8 mouse cellular contexts compared by ENCODE assay signal in genomic region chr13:83604785-83605184, GRCm38 (mm10).
DNase-seq lines count a peak whose midpoint lies in the region; ATAC-seq lines count a peak whose summit lies in the region.

No protein-coding gene starts in this region.

- H3K9me3 ChIP-seq in heart, embryonic 11.5 days (replicated peaks; ENCODE audit: control insufficient read depth, low read length): no peaks in the 10 kb centered on the region
- no peaks in the 10 kb centered on the region for H3K9me3 ChIP-seq in forebrain, embryonic 16.5 days (ENCODE audit: control insufficient read depth, low read length)
- H3K9me3 ChIP-seq in midbrain, embryonic 14.5 days (ENCODE audit: control insufficient read depth, low read length): no peaks in the 10 kb centered on the region
- H3K9me3 ChIP-seq in intestine, embryonic 16.5 days (ENCODE audit: control insufficient read depth, low read length): no peaks in the 10 kb centered on the region

- H3K36me3 ChIP-seq in heart, embryonic 11.5 days (ENCODE audit: control insufficient read depth, insufficient read depth, low read length): no peaks in the 10 kb centered on the region
- no peaks in the 10 kb centered on the region for H3K36me3 ChIP-seq in forebrain, embryonic 16.5 days (ENCODE audit: control insufficient read depth, insufficient read depth)
- H3K36me3 ChIP-seq in midbrain, embryonic 14.5 days (ENCODE audit: control insufficient read depth, insufficient read depth, low read length): no peaks in the 10 kb centered on the region
- no peaks in the 10 kb centered on the region for H3K36me3 ChIP-seq in intestine, embryonic 16.5 days (ENCODE audit: control insufficient read depth, insufficient read depth, low read length)

- H3K4me3 ChIP-seq in heart, embryonic 11.5 days (ENCODE audit: low read depth, low read length): no peak overlapping the region
- no peak overlapping the region for H3K4me3 ChIP-seq in forebrain, embryonic 16.5 days (replicated peaks; ENCODE audit: low read length)
- H3K4me3 ChIP-seq in midbrain, embryonic 14.5 days (replicated peaks; ENCODE audit: low read depth, low read length): no peak overlapping the region
- no peak overlapping the region for H3K4me3 ChIP-seq in intestine, embryonic 16.5 days (ENCODE audit: low read length)

- peak overlapping the region; percentile 85 for H3K27ac ChIP-seq in heart, embryonic 11.5 days (ENCODE audit: low read depth, low read length)
- H3K27ac ChIP-seq in forebrain, embryonic 16.5 days (ENCODE audit: low read length): no peak overlapping the region
- 0 out of 2 replicates have a peak overlapping the region, but pooled peaks have one; percentile 37 for H3K27ac ChIP-seq in midbrain, embryonic 14.5 days (replicated peaks; ENCODE audit: low read depth, low read length)
- no peak overlapping the region for H3K27ac ChIP-seq in intestine, embryonic 16.5 days (ENCODE audit: low read length)

- H3K27me3 ChIP-seq in heart, embryonic 11.5 days (ENCODE audit: control insufficient read depth, insufficient read depth, low read length): no peaks in the 10 kb centered on the region
- no peaks in the 10 kb centered on the region for H3K27me3 ChIP-seq in forebrain, embryonic 16.5 days (replicated peaks; ENCODE audit: control insufficient read depth, insufficient read depth, low read length)
- H3K27me3 ChIP-seq in midbrain, embryonic 14.5 days (ENCODE audit: control insufficient read depth, insufficient read depth, low read length): no peaks in the 10 kb centered on the region
- H3K27me3 ChIP-seq in intestine, embryonic 16.5 days (replicated peaks; ENCODE audit: control insufficient read depth, insufficient read depth, low read length): no peaks in the 10 kb centered on the region

- no peak for ATAC-seq in heart, embryonic 11.5 days (replicated peaks; ENCODE audit: insufficient number of reproducible peaks, low FRiP score, low TSS enrichment)
- ATAC-seq in forebrain, embryonic 16.5 days: peak; percentile 29
- peak; percentile 49; the same call in 1 of the 2 replicates for ATAC-seq in midbrain, embryonic 14.5 days (ENCODE audit: low FRiP score, low TSS enrichment)
- ATAC-seq in activated CD4-positive, CD25-positive, alpha-beta regulatory T cell, adult 4 months: no peak
- ATAC-seq in intestine, embryonic 16.5 days: no peak

- H3K4me1 ChIP-seq in heart, embryonic 11.5 days (ENCODE audit: control insufficient read depth, insufficient read depth, low read length): peaks cover 12% of the 10 kb centered on the region
- peaks cover 24% of the 10 kb centered on the region for H3K4me1 ChIP-seq in forebrain, embryonic 16.5 days (replicated peaks; ENCODE audit: control insufficient read depth, insufficient read depth, low read length)
- peaks cover 18% of the 10 kb centered on the region for H3K4me1 ChIP-seq in midbrain, embryonic 14.5 days (ENCODE audit: control insufficient read depth, insufficient read depth, low read length)
- peaks cover 6% of the 10 kb centered on the region for H3K4me1 ChIP-seq in intestine, embryonic 16.5 days (ENCODE audit: control insufficient read depth, insufficient read depth, low read length)

- WGBS in heart, embryonic 11.5 days (ENCODE audit: insufficient replicate concordance): 57% methylated on average over 4 of the region's 4 CpGs
- WGBS in forebrain, embryonic 16.5 days: 10% methylated on average over 4 of the region's 4 CpGs
- WGBS in midbrain, embryonic 14.5 days: 21% methylated on average over 4 of the region's 4 CpGs
- 51% methylated on average over 4 of the region's 4 CpGs for WGBS in intestine, embryonic 16.5 days

- intact Hi-C loops in heart, postnatal 14 days (cut with DNase I): loop anchor here (5.0 to 10.0 kb wide), 2 partner anchors 32 to 80 kb away; no protein-coding TSS in a partner anchor

- DNase-seq in heart, postnatal 14 days: no peak
- DNase-seq in R1 (ENCODE audit: low read depth, low spot score): peak; percentile 60
- DNase-seq in midbrain, embryonic 14.5 days: peak; percentile 46
- DNase-seq in layer of hippocampus, postnatal 14 days (ENCODE audit: low spot score in 2 of 2): no peak

- H3K4me2 ChIP-seq in heart, embryonic 11.5 days: no peak overlapping the region
- no peak overlapping the region for H3K4me2 ChIP-seq in forebrain, embryonic 16.5 days (ENCODE audit: low read length)
- H3K4me2 ChIP-seq in midbrain, embryonic 14.5 days (ENCODE audit: low read length): peak overlapping the region; percentile 15; the same call in 1 of the 2 replicates
- H3K4me2 ChIP-seq in intestine, embryonic 16.5 days (ENCODE audit: low read depth, low read length): no peak overlapping the region

- no peak overlapping the region for H3K9ac ChIP-seq in heart, embryonic 11.5 days (ENCODE audit: low read depth, low read length)
- no peak overlapping the region for H3K9ac ChIP-seq in forebrain, embryonic 16.5 days (replicated peaks; ENCODE audit: low read depth, low read length)
- 0 out of 2 replicates have a peak overlapping the region, but pooled peaks have one; percentile 9 for H3K9ac ChIP-seq in midbrain, embryonic 14.5 days (replicated peaks; ENCODE audit: low read length)
- no peak overlapping the region for H3K9ac ChIP-seq in intestine, embryonic 16.5 days (ENCODE audit: low read depth, low read length)

Comparison
In these comparisons a context has a peak if more than half of its experiments do, and no peak if none do; other contexts are left out.
1. ATAC-seq: peak in forebrain, embryonic 16.5 days (single experiment) and midbrain, embryonic 14.5 days (single experiment); none in heart, embryonic 11.5 days (single experiment), activated CD4-positive, CD25-positive, alpha-beta regulatory T cell, adult 4 months (single experiment) and intestine, embryonic 16.5 days (single experiment).
2. H3K27ac ChIP-seq: peak in heart, embryonic 11.5 days (single experiment) and midbrain, embryonic 14.5 days (single experiment); none in forebrain, embryonic 16.5 days (single experiment) and intestine, embryonic 16.5 days (single experiment).
3. DNase-seq: peak in R1 (single experiment) and midbrain, embryonic 14.5 days (single experiment); none in heart, postnatal 14 days (0 of 2) and layer of hippocampus, postnatal 14 days (0 of 2).